In the genomic region with DNA sequence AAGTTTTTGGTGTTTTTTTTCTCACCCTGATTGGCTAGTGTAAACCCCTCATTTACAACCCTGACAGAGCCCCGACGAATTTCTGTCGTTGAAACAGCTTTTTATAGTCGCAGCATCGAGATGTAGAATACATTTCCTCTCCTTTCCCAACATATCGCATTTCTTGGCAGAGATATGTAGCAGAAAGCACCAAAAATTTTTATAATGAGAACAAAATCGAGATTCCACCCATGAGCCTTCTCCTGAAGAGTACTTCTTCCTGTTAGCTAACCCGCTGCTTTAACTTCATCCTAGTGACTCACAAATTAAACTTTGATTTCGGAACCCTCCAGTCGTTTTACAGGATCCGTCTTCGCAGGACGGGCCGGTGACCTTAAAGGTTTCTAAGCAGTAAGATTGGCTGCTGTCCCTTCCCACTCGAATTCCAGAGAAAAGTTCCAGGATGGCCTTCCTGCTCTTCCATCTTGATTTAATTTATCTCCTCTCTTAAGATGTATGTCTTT, we compare ENCODE assay signal across 9 mouse cellular contexts. TPM values are rescaled to one million over a fixed set of nuclear protein-coding genes. Genes with fewer than 3 reads are reported as not detected.
DNase-seq lines count a peak whose midpoint lies in the region; ATAC-seq and TF ChIP-seq lines count a peak whose summit lies in the region.
"Had no signal": no experiment of that assay in that cellular context is flagged by ENCODE, and none has a peak within 500 bp of the region (broad histone marks: within the 10 kb centered on the region; RNA-seq: fewer than 3 reads in every experiment).

No protein-coding gene starts in this region.

- TF ChIP-seq CTCF in kidney, postnatal 0 days (IDR thresholded peaks at IDR 0.05; ENCODE audit: low read depth), result no peak

- no peaks in the 10 kb centered on the region for H3K36me3 ChIP-seq in kidney, postnatal 0 days (ENCODE audit: insufficient read depth, low read length)
- no peaks in the 10 kb centered on the region for H3K36me3 ChIP-seq in liver, embryonic 12.5 days

- no peak overlapping the region for H3K4me3 ChIP-seq in kidney, postnatal 0 days (replicated peaks; ENCODE audit: low read depth, low read length)
- H3K4me3 ChIP-seq in brown adipose tissue, adult 24 weeks (ENCODE audit: insufficient read depth, low read depth, low read length), result peak overlapping the region; percentile 29
- peak overlapping the region; percentile 31; the same call in 1 of the 2 replicates for H3K4me3 ChIP-seq in liver, embryonic 12.5 days

- no peak for ATAC-seq in kidney, postnatal 0 days (replicated peaks; ENCODE audit: low FRiP score, low read depth)
- ATAC-seq in liver, embryonic 12.5 days, result no peak

- WGBS in kidney, postnatal 0 days, result 41% methylated on average over 15 of the region's 15 CpGs
- 75% methylated on average over 15 of the region's 15 CpGs for WGBS in liver, embryonic 12.5 days (ENCODE audit: insufficient replicate concordance)

- no peaks in the 10 kb centered on the region for H3K9me3 ChIP-seq in kidney, postnatal 0 days (replicated peaks; ENCODE audit: low read length)
- no peaks in the 10 kb centered on the region for H3K9me3 ChIP-seq in liver, embryonic 12.5 days (replicated peaks)

- H3K4me2 ChIP-seq in kidney, postnatal 0 days (ENCODE audit: low read length), result no peak overlapping the region
- H3K4me2 ChIP-seq in liver, embryonic 12.5 days, result peak overlapping the region; percentile 65

- peaks cover 22% of the 10 kb centered on the region for H3K4me1 ChIP-seq in kidney, postnatal 0 days (replicated peaks; ENCODE audit: insufficient read depth, low read length)
- H3K4me1 ChIP-seq in brown adipose tissue, adult 24 weeks (ENCODE audit: control insufficient read depth, insufficient read depth, insufficient read length, low read length), result peaks cover 5% of the 10 kb centered on the region
- H3K4me1 ChIP-seq in liver, embryonic 12.5 days, result peaks cover 70% of the 10 kb centered on the region

- no peak overlapping the region for H3K9ac ChIP-seq in kidney, postnatal 0 days (ENCODE audit: low read depth, low read length)
- H3K9ac ChIP-seq in liver, embryonic 12.5 days, result peak overlapping the region; percentile 47; the same call in 1 of the 2 replicates

- peak; percentile 10 for DNase-seq in adrenal gland, postnatal 25 days
- no peak for DNase-seq in adrenal gland, adult 8-10 months
- DNase-seq in kidney, postnatal 0 days (ENCODE audit: low spot score), result no peak
- no peak for DNase-seq in kidney, adult 18-20 months
- no peak for DNase-seq in spleen, postnatal 10 days (ENCODE audit: low spot score in 2 of 2)
- no peak for DNase-seq in gastrocnemius, adult 18-20 months (ENCODE audit: low spot score)

- no peaks in the 10 kb centered on the region for H3K27me3 ChIP-seq in kidney, postnatal 0 days (ENCODE audit: insufficient read depth, low read length)
- H3K27me3 ChIP-seq in liver, embryonic 12.5 days (replicated peaks), result no peaks in the 10 kb centered on the region

- H3K27ac ChIP-seq in kidney, postnatal 0 days, result 0 out of 2 replicates have a peak overlapping the region, but pooled peaks have one; percentile 67
- H3K27ac ChIP-seq in brown adipose tissue, adult 24 weeks (replicated peaks; ENCODE audit: low read depth, low read length), result peak overlapping the region; percentile 82
- peak overlapping the region; percentile 91 for H3K27ac ChIP-seq in liver, embryonic 12.5 days

RNA-seq across cellular contexts. Expression of a gene that starts 29.8 kb away (rescaled TPM):
- total RNA-seq in adrenal gland, postnatal 25 days (2021), result 6.7 and 7.4 TPM in 2 replicates
- 1 to 10 TPM; 1.7 to 6.9 (median 5.2) TPM for total RNA-seq in adrenal gland, adult 8-10 months (2022)
- 0.22 TPM in 1 of 2 replicates, not detected in the other for polyA plus RNA-seq in kidney, postnatal 0 days (2015; fragmentation: Nextera tagmentation; extraction: Ambion mirVana)
- polyA plus RNA-seq in brown adipose tissue, adult 24 weeks (2012; ENCODE audit: insufficient read depth, insufficient read length, missing spikeins), result not detected in 2 replicates
- 0.51 and 1.7 TPM in 2 replicates for polyA plus RNA-seq in liver, embryonic 12.5 days (2016; fragmentation: Nextera tagmentation; extraction: Ambion mirVana)
- 1 to 10 TPM; 2.1 to 5.3 TPM for total RNA-seq in gastrocnemius, adult 18-20 months (2021)
- polyA plus RNA-seq: brain, embryonic 14.5 days had no signal

RNA-seq across cellular contexts. Expression of a gene that starts 36.0 kb away (rescaled TPM):
- 7.4 and 8.1 TPM in 2 replicates for total RNA-seq in adrenal gland, postnatal 25 days (2021)
- total RNA-seq in adrenal gland, adult 8-10 months (2022), result 10 to 100 TPM in 3 of 4 experiments, 1 to 10 TPM in 1; 9.6 to 19.8 (median 13.2) TPM
- 6.6 and 7.3 TPM in 2 replicates for polyA plus RNA-seq in kidney, postnatal 0 days (2015; fragmentation: Nextera tagmentation; extraction: Ambion mirVana)
- 5.0 and 7.0 TPM in 2 replicates for polyA plus RNA-seq in brown adipose tissue, adult 24 weeks (2012; ENCODE audit: insufficient read depth, insufficient read length, missing spikeins)
- polyA plus RNA-seq in liver, embryonic 12.5 days (2016; fragmentation: Nextera tagmentation; extraction: Ambion mirVana), result 18.3 and 18.9 TPM in 2 replicates
- 1 to 10 TPM; 4.5 to 6.0 TPM for total RNA-seq in gastrocnemius, adult 18-20 months (2021)
